Mouse (Mus musculus): Measurements from ENCODE around the gene Batf2. TPM values are rescaled to one million over a fixed set of nuclear protein-coding genes. Genes with fewer than 3 reads are reported as not detected.
"Not testable (repeated sequence)": the region's sequence is repeated elsewhere in the genome, so short reads cannot be mapped to it uniquely, and the experiment has no call there.

Batf2 gene
- total RNA-seq, 1 experiment from 2014 or later: 3.3 TPM

GRCm38 (mm10) chr19:6126789-6127580 is 13.8 kb upstream of the Batf2 start:
- no peak for ATAC-seq (replicated peaks in 1 of 2; ENCODE audit: insufficient read depth in 1 of 2, low FRiP score in 2 of 2, low TSS enrichment in 1 of 2, low read depth in 1 of 2, poor library complexity in 2 of 2, severe bottlenecking in 2 of 2)

DNA sequence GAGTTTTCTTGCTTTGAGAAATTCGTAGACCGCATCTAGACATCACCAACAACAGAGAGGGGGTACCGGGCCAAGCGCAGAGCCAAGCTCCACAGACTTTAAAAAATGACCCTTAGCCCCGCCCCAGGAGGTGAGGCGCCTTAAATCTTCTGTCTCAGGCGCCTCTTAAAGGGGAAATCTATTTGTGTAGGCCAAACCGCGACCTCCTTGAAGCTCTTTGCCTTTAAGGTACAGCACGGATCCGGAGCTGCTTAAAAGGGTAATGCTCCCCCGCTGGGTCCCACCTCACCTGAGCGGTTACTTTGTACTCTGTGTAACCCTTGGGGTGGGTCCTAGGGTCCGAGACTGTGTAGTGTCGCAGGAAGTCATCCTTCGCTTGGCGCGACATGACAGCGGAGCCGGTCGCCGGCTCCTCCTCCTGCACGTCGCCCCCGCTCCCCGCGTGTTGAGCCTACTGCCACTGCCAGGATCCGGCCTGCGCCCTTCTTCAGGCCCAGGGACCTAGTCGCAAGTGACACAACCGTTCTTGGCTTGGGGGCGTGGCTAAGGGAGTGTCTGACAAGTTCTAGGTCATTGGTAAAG is 12.9 kb upstream of the Batf2 start, which contains the start of gene Snx15:
TSS of gene Snx15 (minus strand) at position 545 of the 582 bp plus-strand sequence.
- ATAC-seq (replicated peaks in 1 of 2; ENCODE audit: insufficient read depth in 1 of 2, low FRiP score in 2 of 2, low TSS enrichment in 1 of 2, low read depth in 1 of 2, poor library complexity in 2 of 2, severe bottlenecking in 2 of 2): peak; percentile 96 to 97

DNA sequence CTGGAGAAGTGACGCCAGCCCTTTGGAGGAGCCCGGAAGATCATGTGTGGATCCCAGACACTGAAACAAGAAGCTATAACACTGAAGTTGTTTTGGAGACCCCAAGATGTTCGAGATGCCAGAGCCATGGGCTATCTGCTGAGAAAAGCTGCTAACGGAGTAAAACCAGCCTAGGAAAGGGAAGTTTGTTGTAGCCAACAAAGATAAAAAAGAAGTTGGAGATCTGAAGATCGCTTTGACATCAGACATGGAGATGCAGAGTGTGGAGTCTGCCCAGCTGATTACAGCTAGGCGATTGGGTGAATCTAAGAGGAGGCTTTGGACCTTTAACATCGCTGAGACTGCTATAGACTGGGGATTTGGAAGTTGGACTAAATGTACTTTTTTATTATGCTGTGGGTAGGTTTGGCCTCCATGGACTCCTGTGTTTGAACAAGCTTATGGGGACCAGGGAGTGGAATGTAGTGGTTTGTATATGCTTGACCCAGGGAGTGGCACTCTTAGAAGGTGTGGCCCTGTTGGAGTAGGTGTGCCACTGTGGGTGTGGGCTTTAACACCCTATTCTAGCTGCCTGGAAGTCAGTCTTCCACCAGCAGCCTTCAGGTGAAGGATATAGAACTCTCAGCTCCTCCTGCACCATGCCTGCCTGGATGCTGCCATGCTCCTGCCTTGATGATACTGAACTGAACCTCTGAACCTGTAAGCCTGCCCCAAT is 10.2 kb upstream of the Batf2 start:
- ATAC-seq (replicated peaks in 1 of 2; ENCODE audit: insufficient read depth in 1 of 2, low FRiP score in 2 of 2, low TSS enrichment in 1 of 2, low read depth in 1 of 2, poor library complexity in 2 of 2, severe bottlenecking in 2 of 2): not testable (repeated sequence)

GRCm38 (mm10) chr19:6132171-6132827 is 8.5 kb upstream of the Batf2 start:
- no peak for ATAC-seq (replicated peaks in 1 of 2; ENCODE audit: insufficient read depth in 1 of 2, low FRiP score in 2 of 2, low TSS enrichment in 1 of 2, low read depth in 1 of 2, poor library complexity in 2 of 2, severe bottlenecking in 2 of 2)

DNA sequence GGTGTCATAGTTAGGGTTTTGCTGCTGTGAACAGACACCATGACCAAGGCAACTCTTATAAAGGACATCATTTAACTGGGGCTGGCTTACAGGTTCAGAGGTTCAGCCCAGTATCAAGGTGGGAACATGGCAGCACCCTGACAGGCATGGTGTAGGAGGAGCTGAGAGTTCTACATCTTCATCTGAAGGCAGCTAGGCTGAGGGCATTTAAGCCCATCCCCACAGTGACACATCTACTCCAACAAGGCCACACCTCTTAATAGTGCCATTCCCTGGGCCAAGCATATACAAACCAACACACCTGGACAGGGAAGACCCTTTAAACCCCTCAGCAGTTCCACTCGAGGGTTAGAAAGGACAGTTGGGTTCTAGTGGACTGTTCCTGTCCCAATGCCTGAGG is 7.6 kb upstream of the Batf2 start:
- ATAC-seq (replicated peaks in 1 of 2; ENCODE audit: insufficient read depth in 1 of 2, low FRiP score in 2 of 2, low TSS enrichment in 1 of 2, low read depth in 1 of 2, poor library complexity in 2 of 2, severe bottlenecking in 2 of 2): not testable (repeated sequence)

DNA sequence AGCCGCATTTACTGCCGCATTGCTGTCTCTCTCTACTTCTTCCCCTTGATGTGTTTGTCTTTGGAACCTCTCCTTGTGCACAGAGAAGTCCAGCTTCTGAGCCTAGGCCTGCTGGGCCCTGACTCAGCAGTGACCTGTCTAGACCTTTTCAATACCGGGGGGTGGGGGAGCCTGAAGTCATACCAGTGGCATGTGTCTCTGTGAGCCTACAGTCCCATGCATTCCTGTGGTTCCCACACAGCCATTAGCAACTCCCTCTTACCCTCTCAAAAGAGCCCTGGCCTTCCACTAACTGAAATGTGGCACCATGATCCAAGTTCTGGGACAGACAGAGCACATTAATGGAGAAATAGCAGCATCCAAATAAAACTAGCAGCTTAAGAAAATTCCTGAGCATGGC is 4.4 kb upstream of the Batf2 start:
- ATAC-seq (replicated peaks in 1 of 2; ENCODE audit: insufficient read depth in 1 of 2, low FRiP score in 2 of 2, low TSS enrichment in 1 of 2, low read depth in 1 of 2, poor library complexity in 2 of 2, severe bottlenecking in 2 of 2): no peak

- ATAC-seq (replicated peaks in 1 of 2; ENCODE audit: insufficient read depth in 1 of 2, low FRiP score in 2 of 2, low TSS enrichment in 1 of 2, low read depth in 1 of 2, poor library complexity in 2 of 2, severe bottlenecking in 2 of 2): no peak
These were observed 1.1 kb upstream of the Batf2 start for GRCm38 (mm10) chr19:6139701-6140100.

DNA sequence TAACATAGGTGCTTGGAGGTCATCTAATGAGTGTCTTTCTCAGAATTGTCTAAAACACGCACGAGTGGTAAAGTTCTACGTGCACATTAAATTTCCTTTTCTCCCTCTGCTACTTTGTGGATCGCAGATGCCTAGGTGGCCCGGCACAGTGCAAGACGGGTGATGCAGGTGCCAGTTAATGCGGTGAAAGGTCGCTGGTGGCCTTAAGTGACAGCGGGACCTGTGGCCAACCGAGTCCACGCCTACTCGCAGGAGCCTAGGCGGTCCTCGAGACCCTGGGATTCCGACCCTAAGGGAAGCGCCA is 457 bp upstream of the Batf2 start:
- peak in 1 of 2 experiments; percentile 37; a peak in 2 of 4 replicates for ATAC-seq (replicated peaks in 1 of 2; ENCODE audit: insufficient read depth in 1 of 2, low FRiP score in 2 of 2, low TSS enrichment in 1 of 2, low read depth in 1 of 2, poor library complexity in 2 of 2, severe bottlenecking in 2 of 2)

DNA sequence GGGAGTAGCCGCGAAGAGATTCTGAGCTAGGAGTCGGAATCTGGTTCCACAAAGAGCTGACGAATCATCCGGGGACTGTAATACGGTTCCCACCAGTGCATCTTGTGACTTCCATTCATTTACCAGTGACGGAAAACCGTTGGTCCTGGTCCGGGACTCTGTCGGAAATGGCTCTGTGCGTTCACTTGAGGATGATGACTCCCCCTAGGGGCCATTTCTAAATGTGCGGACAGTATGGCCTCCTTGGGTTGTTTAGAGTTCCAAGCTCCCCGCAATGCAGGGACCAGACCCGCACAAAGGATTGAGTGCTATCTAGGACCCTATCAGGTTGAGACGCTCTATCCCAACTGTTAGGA is 589 bp downstream of the Batf2 start, which contains the start of gene Arl2:
TSS of gene Arl2 (minus strand) at position 155 of the 356 bp plus-strand sequence.
- peak; percentile 75 to 79 for ATAC-seq (replicated peaks in 1 of 2; ENCODE audit: insufficient read depth in 1 of 2, low FRiP score in 2 of 2, low TSS enrichment in 1 of 2, low read depth in 1 of 2, poor library complexity in 2 of 2, severe bottlenecking in 2 of 2)

DNA sequence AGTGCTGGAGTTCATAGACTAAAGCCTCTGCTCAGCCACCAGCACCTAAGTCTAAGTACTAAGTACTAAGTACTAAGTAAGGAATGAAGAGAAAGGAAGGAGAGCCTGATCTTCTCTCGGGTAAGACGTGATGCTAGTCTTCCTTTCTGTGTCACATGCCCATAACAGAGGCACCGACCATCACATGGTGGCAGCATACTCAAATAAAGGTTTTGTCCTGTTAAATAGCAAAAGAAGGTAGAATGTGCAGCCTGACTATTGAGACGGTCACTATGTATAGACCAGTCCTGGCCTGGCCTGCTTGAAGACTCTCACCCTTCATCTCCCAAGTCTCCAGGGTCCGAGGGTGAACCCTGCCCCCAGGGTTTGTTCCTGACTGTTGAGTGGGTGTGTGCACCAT is 4.1 kb downstream of the Batf2 start:
- no peak for ATAC-seq (replicated peaks in 1 of 2; ENCODE audit: insufficient read depth in 1 of 2, low FRiP score in 2 of 2, low TSS enrichment in 1 of 2, low read depth in 1 of 2, poor library complexity in 2 of 2, severe bottlenecking in 2 of 2)

- ATAC-seq (replicated peaks in 1 of 2; ENCODE audit: insufficient read depth in 1 of 2, low FRiP score in 2 of 2, low TSS enrichment in 1 of 2, low read depth in 1 of 2, poor library complexity in 2 of 2, severe bottlenecking in 2 of 2): no peak
These were observed 14.4 kb downstream of the Batf2 start for GRCm38 (mm10) chr19:6155174-6155573.

DNA sequence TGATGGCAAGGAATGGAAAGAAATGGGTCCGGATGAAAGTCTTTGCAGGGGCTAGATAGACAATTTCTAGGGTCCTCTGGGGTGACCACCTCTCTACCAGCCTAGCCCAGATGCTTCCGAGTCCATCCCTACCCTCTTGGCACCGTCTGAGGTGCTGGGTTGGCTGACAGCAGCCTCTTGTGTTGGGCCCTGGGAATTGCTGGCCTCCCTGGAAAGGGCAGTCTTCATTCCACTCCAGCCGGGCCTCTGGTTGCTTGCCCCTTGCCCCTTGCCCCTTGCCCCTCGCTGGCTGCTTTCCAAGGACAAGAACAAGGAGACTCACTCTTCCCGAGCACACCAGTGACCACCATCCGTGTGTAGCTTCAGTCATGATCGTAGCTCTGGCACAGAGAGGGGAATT is 15.6 kb downstream of the Batf2 start:
- ATAC-seq (replicated peaks in 1 of 2; ENCODE audit: insufficient read depth in 1 of 2, low FRiP score in 2 of 2, low TSS enrichment in 1 of 2, low read depth in 1 of 2, poor library complexity in 2 of 2, severe bottlenecking in 2 of 2): no peak

DNA sequence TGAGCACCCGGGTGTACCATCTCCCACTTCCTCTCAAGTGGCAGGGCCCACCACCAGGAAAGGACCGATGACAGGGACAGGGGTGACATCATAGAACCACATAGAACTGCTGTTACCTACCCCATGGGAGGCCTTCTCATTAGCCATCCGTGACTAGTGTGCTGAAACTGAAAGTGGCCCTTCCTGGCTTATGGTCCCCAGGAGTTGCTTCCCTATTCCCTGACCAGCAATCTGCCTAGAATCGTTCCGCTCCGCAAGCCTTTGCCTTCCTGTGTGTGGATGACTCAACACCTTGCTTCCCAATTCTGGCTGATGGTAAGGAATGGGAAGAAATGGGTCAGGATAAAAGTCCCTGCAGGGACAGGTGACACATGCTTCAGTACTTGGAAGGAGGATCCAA is 16.4 kb downstream of the Batf2 start:
- 0 out of 4 replicates have a peak, but pooled peaks of 1 of the 2 experiments have one; percentile 26 for ATAC-seq (replicated peaks in 1 of 2; ENCODE audit: insufficient read depth in 1 of 2, low FRiP score in 2 of 2, low TSS enrichment in 1 of 2, low read depth in 1 of 2, poor library complexity in 2 of 2, severe bottlenecking in 2 of 2)

GRCm38 (mm10) chr19:6163872-6164547 is 23.2 kb downstream of the Batf2 start:
- peak; percentile 45 to 49; a peak in 2 of 4 replicates for ATAC-seq (replicated peaks in 1 of 2; ENCODE audit: insufficient read depth in 1 of 2, low FRiP score in 2 of 2, low TSS enrichment in 1 of 2, low read depth in 1 of 2, poor library complexity in 2 of 2, severe bottlenecking in 2 of 2)

- ATAC-seq (replicated peaks in 1 of 2; ENCODE audit: insufficient read depth in 1 of 2, low FRiP score in 2 of 2, low TSS enrichment in 1 of 2, low read depth in 1 of 2, poor library complexity in 2 of 2, severe bottlenecking in 2 of 2): no peak
These were observed 26.0 kb downstream of the Batf2 start for GRCm38 (mm10) chr19:6166750-6167149.

DNA sequence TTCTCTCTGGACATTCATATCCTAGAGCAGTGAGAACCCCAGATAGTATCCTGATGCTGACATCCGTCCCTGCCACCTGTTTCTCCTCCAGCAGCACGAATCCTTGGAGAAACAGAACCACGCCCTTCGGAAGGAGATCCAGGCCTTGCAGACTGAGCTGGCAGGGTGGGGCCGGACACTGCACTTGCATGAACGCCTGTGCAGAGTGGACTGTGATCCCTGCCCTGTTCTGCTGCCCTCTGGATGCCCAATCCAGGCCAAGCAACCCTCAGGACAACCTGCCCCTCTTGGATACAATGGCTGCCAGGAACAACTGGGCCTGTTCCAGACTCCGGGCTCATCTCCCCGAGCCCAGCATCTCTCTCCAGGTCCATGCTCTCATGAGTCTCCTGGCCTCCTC is 30.4 kb downstream of the Batf2 start:
- no peak for ATAC-seq (replicated peaks in 1 of 2; ENCODE audit: insufficient read depth in 1 of 2, low FRiP score in 2 of 2, low TSS enrichment in 1 of 2, low read depth in 1 of 2, poor library complexity in 2 of 2, severe bottlenecking in 2 of 2)

DNA sequence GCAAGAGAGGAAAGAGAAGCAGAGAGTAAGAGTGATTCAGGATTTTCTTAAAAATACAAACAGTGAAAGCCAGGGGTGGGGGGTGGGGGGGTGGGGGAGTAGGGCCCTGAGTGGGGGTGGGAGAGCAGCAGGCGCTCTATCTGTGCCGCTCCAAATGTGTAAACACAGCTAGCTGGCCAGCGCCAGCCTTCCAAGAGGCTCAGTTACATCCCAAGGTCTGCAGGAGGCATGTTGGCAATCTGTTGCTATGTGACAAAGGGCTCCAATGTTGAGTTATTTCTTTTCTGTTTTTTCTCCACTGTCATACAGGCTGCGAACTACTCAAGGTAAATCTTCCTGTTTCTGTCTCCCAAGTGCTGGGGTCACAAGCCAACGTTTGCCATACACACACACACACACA is 34.0 kb downstream of the Batf2 start:
- ATAC-seq (replicated peaks in 1 of 2; ENCODE audit: insufficient read depth in 1 of 2, low FRiP score in 2 of 2, low TSS enrichment in 1 of 2, low read depth in 1 of 2, poor library complexity in 2 of 2, severe bottlenecking in 2 of 2): no peak
